Mouse (Mus musculus): ENCODE measurements at regions not wholly inside any gene's neighbourhood (a gene's known extent, or its start where the extent isn't known, plus 50 kb on each side); places are given as distances from the start of the nearest gene placed in this dataset.

- DNase-seq (ENCODE audit: low spot score in 2 of 2) = no peak
- intact Hi-C loops (cut with DNase I) = no loop called here
These were observed 249.5 kb downstream of the Gm49356 start for GRCm38 (mm10) chr15:59138393-59139107.

GRCm38 (mm10) chr15:59141621-59142020 lies 252.5 kb downstream of the Gm49356 start:
- intact Hi-C loops (cut with DNase I) = no loop called here
- no peak for DNase-seq (ENCODE audit: low spot score in 2 of 2)

- no peak for DNase-seq (ENCODE audit: low spot score in 2 of 2)
- intact Hi-C loops (cut with DNase I) = no loop called here
These were observed 253.4 kb downstream of the Gm49356 start for GRCm38 (mm10) chr15:59142481-59142880.

GRCm38 (mm10) chr15:59143891-59144290 lies 254.8 kb downstream of the Gm49356 start:
- no peak for DNase-seq (ENCODE audit: low spot score in 2 of 2)
- intact Hi-C loops (cut with DNase I) = no loop called here

GRCm38 (mm10) chr15:59145679-59146078 lies 256.6 kb downstream of the Gm49356 start:
- no peak for DNase-seq (ENCODE audit: low spot score in 2 of 2)
- intact Hi-C loops (cut with DNase I) = no loop called here

- no peak for DNase-seq (ENCODE audit: low spot score in 2 of 2)
- intact Hi-C loops (cut with DNase I) = no loop called here
These were observed 257.0 kb downstream of the Gm49356 start for GRCm38 (mm10) chr15:59146111-59146510.

GRCm38 (mm10) chr15:59146586-59147085 lies 257.5 kb downstream of the Gm49356 start:
- intact Hi-C loops (cut with DNase I) = no loop called here
- DNase-seq (ENCODE audit: low spot score in 2 of 2) = no peak

- no peak for DNase-seq (ENCODE audit: low spot score in 2 of 2)
- intact Hi-C loops (cut with DNase I) = no loop called here
These were observed 259.4 kb downstream of the Gm49356 start for GRCm38 (mm10) chr15:59148531-59148930.

GRCm38 (mm10) chr15:59151506-59151905 lies 262.4 kb downstream of the Gm49356 start:
- intact Hi-C loops (cut with DNase I) = no loop called here
- no peak for DNase-seq (ENCODE audit: low spot score in 2 of 2)

- intact Hi-C loops (cut with DNase I) = no loop called here
- no peak for DNase-seq (ENCODE audit: low spot score in 2 of 2)
These were observed 263.8 kb downstream of the Gm49356 start for GRCm38 (mm10) chr15:59152786-59153388.

GRCm38 (mm10) chr15:59153416-59154250 lies 264.5 kb downstream of the Gm49356 start:
- no peak for DNase-seq (ENCODE audit: low spot score in 2 of 2)
- intact Hi-C loops (cut with DNase I) = no loop called here

GRCm38 (mm10) chr15:59154407-59155288 lies 265.6 kb downstream of the Gm49356 start:
- no peak for DNase-seq (ENCODE audit: low spot score in 2 of 2)
- intact Hi-C loops (cut with DNase I) = no loop called here

- intact Hi-C loops (cut with DNase I) = no loop called here
- no peak for DNase-seq (ENCODE audit: low spot score in 2 of 2)
These were observed 266.2 kb downstream of the Gm49356 start for GRCm38 (mm10) chr15:59155289-59155623.

GRCm38 (mm10) chr15:59156328-59156727 lies 267.2 kb downstream of the Gm49356 start:
- DNase-seq (ENCODE audit: low spot score in 2 of 2) = no peak
- intact Hi-C loops (cut with DNase I) = no loop called here

GRCm38 (mm10) chr15:59158760-59159159 lies 269.7 kb downstream of the Gm49356 start:
- intact Hi-C loops (cut with DNase I) = no loop called here
- no peak for DNase-seq (ENCODE audit: low spot score in 2 of 2)

- intact Hi-C loops (cut with DNase I) = no loop called here
- DNase-seq (ENCODE audit: low spot score in 2 of 2) = no peak
These were observed 272.1 kb downstream of the Gm49356 start for GRCm38 (mm10) chr15:59160931-59161920.

GRCm38 (mm10) chr15:59167937-59168659 lies 279.0 kb downstream of the Gm49356 start:
- no peak for DNase-seq (ENCODE audit: low spot score in 2 of 2)
- intact Hi-C loops (cut with DNase I) = no loop called here

GRCm38 (mm10) chr15:59168660-59169170 lies 279.6 kb downstream of the Gm49356 start:
- intact Hi-C loops (cut with DNase I) = no loop called here
- no peak for DNase-seq (ENCODE audit: low spot score in 2 of 2)

All from left cerebral cortex, postnatal 36 days (tissue).